Mouse (Mus musculus): ENCODE data around the gene Zfp609. TPM values are rescaled to one million over a fixed set of nuclear protein-coding genes. Genes with fewer than 3 reads are reported as not detected.
"Not testable (repeated sequence)": the region's sequence is repeated elsewhere in the genome, so short reads cannot be mapped to it uniquely, and the experiment has no call there.

Zfp609 gene
- total RNA-seq, 2 experiments from 2014 or later, result 46.5 to 52.7 TPM

DNA sequence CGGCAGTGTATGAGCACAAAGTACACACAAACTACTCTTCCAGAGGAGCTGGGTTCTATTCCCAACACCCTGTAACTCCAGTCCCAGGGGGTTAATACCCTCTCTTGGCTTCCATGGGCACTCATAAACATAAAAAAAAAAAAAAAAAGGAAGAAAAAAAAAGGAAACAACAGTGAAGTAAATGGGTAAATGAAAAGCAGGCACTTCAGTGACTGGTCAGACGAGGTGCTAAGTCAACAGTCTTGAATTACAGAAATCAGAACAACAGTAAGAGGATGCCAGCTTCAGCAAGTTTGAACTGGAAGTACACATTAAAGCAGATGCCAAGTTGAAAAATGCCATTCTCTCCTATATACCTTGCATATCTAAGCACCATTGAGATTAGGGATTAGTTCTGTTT is 7.1 kb downstream of the Zfp609 start:
- no peak for DNase-seq (ENCODE audit: low spot score in 2 of 2)

DNA sequence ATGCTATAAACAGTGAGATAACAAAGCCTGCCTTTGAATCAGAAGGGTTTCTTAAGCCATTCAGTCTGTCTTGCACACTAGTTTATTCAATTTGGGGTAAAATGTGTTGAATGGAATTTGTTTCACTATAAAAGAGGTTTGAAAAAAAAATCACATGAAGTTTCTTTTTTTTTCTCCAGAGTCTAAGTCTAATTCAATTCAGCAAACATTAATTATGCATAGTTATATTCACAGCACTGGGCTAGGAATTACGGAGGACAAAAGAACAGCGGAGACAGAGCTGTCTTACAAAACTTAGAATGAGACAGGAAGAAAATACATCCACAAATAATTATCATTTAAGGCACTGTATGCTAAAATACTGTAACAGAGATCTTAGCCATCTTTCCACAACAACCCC is 9.0 kb downstream of the Zfp609 start:
- no peak for DNase-seq (ENCODE audit: low spot score in 2 of 2)

DNA sequence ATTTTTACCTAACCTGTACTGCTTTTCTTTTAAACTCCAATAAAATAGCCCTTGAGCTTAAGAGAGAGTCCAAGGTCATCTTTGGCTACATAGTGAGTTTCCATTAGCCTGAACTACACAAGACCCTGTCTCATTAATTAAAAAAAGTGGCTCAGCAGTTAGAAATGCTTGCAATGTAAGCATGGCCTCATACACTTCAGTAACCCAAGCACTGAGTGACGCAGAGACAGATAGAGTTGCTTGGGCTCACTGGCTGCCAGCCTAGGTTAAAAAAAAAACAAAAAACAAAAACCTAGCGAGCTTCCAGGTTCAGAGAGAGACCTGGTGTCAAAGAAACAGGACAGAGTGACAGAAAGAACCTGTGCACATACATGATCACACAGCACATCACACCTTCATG is 14.5 kb downstream of the Zfp609 start:
- DNase-seq (ENCODE audit: low spot score in 2 of 2), result no peak

DNA sequence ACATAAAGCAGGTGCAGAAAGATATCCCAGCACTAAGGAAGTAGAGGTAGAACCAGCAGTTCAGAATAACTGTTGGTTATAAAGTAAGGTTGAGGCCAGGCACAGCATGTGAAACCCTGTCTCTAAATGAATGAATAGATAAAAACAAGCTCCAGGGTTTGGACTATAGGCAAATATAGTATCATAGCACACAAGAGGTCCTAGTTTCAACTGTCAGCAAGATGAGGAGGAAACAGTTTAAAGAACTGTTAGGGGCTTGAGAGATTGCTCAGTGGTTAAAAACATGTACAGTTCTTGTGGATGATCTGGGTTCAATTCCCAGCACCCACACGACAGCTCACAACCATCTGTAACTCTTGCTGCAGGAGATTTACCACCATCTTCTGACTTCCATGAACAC is 15.6 kb downstream of the Zfp609 start:
- DNase-seq (ENCODE audit: low spot score in 2 of 2), result no peak

DNA sequence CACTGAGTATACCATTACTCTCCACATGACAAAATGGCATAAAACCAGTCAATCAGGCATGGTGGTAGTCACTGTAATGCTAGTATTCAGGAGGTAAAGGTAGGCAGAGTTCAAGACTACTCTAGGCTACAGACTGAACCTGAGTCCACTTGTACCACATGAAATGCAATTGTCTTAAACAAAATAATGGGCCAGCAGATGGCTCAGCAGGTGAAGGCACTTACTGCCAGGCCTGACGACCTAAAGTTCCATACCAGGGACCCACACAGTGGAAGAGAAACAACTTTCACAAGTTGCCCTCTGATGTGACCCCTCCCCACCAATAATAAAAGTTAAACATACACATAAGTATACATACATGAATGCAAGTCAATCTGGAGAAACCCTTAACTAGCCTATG is 19.5 kb downstream of the Zfp609 start:
- DNase-seq (ENCODE audit: low spot score in 2 of 2), result no peak

DNA sequence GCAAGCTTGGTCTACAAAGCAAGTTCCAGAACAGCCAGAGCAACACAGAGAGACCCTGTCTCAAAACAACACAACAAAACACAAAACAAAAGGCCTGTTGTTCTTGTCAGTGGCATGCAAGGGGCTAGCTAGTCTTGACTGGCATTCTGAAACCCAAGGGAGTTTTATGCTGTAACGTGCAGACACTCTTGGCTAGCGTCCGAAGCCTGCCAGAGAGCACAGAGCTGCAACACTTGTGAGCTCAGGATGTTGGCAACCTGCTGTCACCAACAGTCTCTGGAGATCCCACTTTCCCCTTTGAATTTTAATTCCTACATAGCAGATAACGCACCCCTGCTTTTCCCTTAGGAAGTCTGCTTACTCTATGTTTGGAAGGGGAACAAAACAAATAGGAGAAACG is 20.1 kb downstream of the Zfp609 start:
- DNase-seq (ENCODE audit: low spot score in 2 of 2), result no peak

DNA sequence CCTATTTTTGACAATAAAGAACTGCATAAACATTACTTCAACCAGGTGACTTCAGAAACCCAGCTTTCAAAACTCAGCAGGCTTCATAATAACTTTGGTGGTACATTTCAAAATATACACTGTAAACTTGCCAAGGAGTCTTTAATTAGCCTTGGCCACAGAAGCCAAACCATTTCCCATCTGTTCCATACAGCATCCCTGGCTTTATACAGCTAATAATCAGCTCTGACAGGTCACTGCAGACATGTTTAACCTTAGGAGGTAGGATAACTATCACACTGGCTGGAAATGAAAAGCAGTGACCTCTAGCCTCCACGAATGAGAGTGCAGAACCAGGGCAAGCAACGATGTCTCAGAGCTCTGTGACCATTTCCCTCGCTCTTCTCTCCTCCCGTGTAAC is 27.6 kb downstream of the Zfp609 start:
- DNase-seq (ENCODE audit: low spot score in 2 of 2), result no peak

DNA sequence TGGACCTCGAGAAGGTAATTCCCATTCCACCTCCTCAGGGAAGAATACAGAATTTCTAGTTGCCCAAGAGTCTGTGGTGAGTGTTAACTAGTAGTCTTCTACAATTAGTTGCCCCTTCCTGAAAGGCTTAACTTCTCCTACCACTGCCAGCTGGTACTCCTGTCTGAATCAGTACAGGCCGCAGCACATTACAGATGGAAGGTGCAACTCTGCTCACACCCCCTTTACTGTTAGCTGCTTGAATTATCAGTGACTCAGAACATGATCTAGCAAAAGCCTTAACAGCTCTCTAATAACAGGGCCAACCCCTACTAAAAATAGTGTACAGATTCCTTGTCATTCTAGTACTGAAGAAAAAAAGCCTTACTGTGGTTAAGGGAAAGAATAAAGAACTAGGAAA is 31.7 kb downstream of the Zfp609 start:
- DNase-seq (ENCODE audit: low spot score in 2 of 2), result no peak

DNA sequence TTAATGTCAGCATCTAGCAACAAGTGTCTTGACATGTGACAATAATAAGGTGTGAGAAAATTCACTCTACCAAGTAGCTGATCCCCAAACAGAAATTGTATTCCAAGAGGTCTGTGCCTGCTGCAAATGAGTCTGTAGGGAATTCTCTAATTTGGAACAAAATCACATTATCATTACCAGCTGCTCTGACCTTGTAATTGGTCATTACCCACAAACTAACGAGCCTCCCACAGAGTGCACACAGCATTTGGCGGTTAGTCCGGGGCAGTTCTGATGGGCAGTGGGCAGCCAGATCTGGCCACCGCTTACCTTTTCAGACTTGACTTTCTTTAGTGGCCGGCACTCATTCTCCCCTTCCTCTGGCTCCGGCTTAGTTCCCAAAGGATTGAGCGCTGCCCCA is 33.1 kb downstream of the Zfp609 start:
- DNase-seq (ENCODE audit: low spot score in 2 of 2), result no peak

DNA sequence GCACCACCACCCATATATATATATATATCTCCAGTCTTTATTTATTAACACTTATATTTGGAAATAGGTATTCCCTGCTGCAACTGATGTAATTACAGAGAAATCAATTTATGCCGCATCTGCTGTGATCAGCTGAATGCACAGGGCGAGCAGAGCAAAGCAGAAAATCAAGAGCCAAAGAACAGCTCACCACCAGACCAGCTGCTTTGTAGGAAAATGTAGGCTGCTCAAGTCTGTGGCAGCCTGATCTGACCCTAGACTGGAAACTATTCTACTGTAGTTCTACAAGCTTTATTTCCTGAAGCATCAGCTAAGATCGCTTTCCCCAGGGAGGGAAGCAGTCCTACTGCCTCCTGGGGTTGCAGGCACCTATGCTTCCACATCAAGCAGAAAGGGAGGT is 33.9 kb downstream of the Zfp609 start:
- no peak for DNase-seq (ENCODE audit: low spot score in 2 of 2)

DNA sequence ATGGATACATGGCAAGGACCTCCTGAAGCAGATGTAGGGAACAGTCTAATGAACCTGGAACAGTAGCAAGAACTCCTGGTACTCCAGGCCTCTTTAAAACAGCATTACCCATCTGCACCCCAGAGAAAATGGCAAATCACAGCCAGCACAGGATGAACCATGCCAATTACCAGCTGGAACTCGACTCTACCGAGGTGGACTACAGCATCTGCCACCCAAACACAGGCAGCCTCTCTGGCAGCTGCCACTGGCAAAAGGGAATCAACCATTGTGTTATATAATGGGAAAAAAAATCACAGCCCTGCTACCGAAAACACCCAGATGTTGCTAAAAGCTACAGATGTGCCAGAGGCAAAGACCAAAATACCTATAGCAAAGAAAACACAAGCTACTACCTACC is 34.3 kb downstream of the Zfp609 start:
- no peak for DNase-seq (ENCODE audit: low spot score in 2 of 2)

DNA sequence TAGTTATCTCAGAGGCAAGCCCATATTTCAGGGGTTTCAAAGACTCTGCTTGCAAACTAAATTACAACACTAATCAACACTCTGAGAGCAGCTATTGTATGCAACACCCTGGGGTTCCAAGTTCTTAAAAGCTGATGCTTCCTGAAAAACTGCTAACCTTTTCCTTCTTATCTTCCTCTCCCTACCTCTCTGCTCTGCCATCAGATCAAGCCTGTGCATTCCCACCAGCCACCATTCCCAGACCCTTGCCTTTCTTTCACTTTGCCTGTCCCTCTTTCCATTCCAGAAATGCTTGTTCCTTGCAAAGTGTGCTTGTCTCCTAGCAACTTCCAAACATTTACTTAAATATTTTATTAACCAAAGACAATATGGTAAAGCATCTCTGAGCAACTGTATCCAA is 35.5 kb downstream of the Zfp609 start:
- no peak for DNase-seq (ENCODE audit: low spot score in 2 of 2)

DNA sequence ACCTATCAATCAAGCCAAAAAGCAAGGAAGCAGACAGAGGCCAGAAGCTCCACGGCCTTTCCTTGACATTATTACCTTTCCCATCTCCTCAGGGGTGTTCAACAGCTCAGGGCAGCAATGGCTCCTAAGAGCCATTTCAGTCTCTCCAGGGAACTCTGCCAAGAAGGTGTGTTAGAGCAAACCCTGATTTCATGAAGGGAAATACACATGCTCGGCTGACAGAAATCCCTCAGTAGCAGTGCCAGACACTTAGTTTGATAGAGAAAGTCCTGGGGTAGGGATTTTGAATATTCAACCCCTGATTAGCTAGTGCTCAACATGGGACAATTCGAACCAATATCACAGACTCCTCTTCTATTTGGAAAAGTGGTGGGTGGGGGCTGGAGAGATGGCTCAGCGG is 36.3 kb downstream of the Zfp609 start:
- no peak for DNase-seq (ENCODE audit: low spot score in 2 of 2)

DNA sequence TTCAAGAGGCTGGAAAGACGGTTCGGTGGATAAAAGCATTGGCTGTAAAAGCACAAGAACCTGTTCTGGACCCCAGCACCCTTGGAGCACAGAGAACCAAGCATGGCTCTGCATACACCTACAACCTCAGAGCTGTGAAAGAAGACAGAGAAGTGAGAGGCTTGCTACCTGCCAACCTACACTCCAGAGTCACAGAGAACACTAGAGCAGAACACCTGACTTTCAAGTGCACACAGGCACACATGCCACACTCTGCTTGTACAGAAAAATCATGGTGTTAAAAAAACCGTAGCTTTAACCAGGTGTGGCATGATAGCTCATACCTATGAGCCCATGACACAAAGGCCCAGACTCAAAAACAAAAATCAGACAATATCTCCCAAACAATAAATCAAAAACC is 37.6 kb downstream of the Zfp609 start:
- no peak for DNase-seq (ENCODE audit: low spot score in 2 of 2)

DNA sequence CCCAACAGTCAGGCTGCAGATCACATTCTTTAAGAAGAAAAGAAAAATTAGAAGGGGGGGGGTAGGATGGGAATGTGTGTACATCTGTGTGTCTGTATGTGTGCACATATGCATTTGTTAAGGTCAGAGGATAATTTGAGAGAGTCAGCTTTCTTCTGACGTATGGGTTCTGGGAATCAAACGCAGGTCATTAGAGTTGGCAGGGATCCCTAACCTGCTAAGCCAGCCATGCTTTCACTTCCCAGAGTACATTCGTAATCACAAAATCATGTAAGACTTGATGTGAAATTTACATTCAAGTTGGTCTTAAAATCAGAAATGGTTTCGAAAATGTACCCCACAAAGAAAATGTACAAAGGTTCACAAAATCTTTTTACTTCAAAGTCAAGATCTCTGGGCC is 38.8 kb downstream of the Zfp609 start:
- no peak for DNase-seq (ENCODE audit: low spot score in 2 of 2)

DNA sequence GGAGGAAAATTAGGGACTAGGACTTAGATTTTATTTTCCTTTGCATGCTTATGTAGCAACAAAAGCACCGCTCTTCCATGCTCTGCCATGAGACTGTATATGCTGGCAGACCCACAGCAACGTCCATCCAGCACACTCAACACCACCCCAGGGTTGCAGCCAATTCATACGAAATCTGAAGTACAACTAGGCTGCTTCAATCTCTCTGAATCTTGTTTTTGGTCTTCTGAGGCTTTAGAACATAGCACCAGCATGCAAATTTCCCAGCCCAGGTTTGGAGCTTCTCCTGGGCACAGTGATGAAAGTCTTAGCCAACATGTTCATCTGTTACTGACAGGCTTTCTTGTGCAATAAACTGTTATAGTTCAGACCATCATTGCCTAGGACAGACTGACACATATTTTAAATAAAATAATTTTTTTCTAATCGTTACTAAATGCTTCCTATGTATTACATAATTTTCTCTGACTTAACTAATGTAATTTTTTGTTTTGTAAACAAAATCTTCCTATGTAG is 39.5 kb downstream of the Zfp609 start:
- no peak for DNase-seq (ENCODE audit: low spot score in 2 of 2)

DNA sequence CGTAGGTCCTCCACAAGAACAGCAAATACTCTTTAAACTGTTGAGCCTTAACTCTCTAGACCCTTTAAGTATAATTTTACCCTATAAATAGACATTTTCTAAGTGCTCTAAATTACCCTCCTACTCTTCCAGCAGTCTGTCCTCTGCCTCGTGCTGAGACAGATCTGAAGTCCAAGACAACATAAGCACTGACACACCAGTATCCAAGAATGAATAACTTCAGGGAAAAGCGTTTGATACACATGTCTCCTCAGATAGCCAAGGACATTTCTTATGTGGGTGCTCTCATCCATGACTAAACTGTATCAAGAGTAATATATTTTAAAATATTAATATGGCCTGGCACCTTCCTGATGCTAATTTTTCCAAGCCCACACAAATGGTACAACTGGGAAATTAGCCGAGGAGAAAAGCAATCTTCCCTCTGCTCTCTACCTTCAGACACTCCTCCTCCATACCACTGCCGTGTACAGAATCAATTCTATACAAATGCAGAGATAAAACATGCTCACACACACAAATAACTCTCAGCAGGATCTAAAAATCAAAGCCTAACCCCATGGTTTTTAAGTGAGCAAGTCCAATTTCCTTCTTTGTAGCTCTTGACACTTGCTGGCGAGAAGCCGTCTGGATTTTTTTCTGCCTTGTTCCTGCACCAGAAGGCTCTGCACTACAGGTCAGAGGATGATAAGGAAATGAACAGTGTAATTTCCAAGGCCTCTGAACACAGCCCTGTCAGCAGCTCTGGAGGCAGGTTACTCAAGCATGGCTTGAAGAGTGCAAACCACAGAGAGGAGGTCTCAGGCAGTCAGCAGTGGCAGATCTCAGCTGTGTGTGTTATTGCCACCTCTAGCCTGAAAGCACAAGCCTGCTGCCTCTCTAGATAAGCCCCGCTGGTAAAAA is 40.2 kb downstream of the Zfp609 start:
- peak in 1 of 2 experiments; percentile 13 for DNase-seq (ENCODE audit: low spot score in 2 of 2)

DNA sequence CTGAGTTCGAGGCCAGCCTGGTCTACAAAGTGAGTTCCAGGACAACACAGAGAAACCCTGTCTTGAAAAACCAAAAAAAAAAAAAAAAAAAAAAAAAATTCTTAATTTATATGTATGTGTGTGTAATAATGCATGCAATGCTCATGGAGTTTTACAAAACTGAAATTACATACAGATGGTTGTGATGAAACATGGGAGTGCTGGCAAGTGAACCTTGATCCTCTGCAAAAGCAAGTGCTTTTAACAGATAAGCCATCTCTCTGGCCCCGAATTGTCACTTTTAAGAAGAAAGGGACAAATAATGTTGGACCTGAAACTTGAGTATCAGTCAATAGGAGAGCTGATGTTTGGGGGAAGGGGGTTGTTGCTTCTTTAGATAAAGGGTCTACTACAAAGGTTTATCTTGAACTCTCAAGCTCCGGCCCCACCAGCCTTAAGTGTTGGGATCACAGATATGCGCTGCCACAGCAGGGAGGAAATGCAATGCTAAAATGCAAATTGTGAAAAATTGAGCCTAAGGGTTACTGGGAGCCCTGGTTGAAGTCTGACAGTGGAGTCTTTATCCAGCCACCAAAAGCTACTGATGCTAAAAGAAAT is 41.5 kb downstream of the Zfp609 start:
- DNase-seq (ENCODE audit: low spot score in 2 of 2), result no peak

DNA sequence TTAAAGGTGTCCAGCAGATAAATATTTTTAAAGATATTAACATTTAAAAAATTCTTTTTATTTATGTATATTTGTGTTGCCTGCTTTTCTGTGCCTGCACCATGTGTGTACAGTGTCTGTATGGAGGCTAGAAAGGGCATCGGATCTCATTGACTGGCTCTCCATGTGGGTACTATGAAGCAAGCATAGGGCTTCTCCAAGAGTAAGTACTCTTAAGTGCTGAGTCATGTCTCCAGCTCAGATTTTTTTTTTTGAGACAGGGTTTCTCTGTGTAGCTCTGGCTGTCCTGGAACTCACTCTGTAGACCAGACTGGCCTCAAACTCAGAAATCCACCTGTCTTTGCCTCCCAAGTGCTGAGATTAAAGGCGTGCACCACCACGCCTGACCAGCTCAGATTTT is 47.7 kb downstream of the Zfp609 start:
- not testable (repeated sequence) for DNase-seq (ENCODE audit: low spot score in 2 of 2)

DNA sequence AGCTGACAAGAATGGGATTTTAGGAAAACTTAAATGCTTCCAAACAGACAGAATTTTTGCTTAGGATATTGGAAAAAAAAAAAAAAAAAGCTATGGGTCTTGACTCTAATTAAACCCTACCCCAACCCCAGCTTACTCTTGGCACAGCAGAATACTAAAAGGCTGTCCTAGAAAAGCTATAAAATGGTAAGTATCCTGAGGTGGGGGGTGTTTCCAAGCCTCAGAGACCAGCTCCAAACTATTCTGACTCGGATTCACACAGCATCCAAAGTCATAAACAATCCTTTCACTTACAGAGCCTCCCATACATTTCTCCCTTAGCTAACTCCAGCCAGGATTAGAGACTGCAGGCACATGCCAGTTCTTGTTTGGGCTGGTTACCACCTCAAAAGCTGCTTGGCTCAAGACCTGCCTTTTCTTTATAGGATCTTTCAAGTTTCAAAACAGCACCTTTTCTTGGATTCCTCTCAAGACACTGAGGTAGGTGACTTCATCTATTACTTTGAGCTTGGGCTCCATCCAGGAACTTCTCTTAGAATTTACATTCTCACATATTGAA is 50.4 kb downstream of the Zfp609 start:
- no peak for DNase-seq (ENCODE audit: low spot score in 2 of 2)

DNA sequence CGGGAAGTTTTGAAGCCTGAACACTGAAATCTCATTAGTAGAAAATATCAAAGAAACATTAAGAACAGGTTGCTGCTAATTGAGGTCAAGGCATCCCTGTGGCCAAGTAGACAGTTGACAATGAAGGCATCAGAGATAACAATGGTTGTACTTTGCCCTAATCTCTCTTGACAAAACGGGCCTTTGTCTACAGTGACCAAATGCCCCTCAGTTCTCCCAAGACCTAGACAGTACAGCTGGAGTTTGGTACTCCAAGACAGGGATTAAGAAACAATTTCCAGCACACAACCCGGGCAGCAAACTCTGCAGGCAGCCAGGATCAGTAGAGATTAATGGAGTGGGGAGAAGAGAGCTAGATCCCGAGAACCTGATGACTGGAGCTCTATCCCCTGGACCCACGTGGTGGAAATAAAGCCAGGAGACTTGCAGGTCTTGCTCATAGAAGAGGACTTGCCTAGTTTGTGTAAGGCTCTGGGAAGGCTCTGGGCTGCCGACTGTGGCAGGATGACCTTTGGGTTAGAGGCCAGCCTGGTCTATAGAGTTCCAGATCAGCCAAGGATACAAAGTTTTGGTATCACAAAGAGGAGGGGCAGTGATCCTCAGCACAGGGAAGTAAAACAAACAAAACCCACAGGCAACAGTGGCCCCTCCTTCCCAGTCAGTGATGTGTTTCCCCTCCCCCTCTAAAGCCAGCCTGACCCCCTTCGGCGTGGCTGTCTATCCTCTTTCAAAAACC is 51.1 kb downstream of the Zfp609 start:
- DNase-seq (ENCODE audit: low spot score in 2 of 2), result no peak

DNA sequence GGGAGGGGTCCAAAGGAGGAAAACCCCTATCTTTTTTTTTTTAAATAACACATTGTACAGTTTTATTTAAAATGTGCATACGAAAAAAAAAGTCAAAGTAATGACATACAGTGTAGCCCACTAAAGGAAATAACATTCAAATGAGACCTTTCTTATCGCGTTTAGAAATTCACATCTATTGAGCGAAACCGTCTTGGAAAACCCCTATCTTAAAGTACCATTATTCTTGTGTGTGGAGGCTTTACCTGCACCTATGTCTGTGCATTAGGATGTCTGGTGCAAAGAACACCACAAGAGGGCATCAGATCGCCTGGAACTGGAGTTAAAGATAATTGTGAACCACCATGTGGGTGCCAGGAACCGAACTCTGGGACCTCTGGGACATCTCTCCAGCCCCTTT is 53.6 kb downstream of the Zfp609 start:
- no peak for DNase-seq (ENCODE audit: low spot score in 2 of 2)

Measured in adrenal gland, postnatal 4 days (tissue).